Mouse (Mus musculus) stomach, postnatal 0 days (tissue): ENCODE data around the gene D630023F18Rik.

Experiments used
- CTCF ChIP-seq: IDR thresholded peaks from 2 replicates; pipeline ENCODE4 v1.5.1; 2016; ENCODE audit warnings: antibody characterized with exemption, low read depth, mild to moderate bottlenecking, moderate library complexity
- EP300 ChIP-seq: optimal IDR thresholded peaks from 2 replicates; pipeline ENCODE3; 2016; ENCODE audit warnings: antibody characterized with exemption

GRCm38 (mm10) chr1:65067842-65068241, 55.2 kb downstream of the D630023F18Rik start:
- TF ChIP-seq CTCF: no peak
- TF ChIP-seq EP300: no peak
